Mouse (Mus musculus) left cerebral cortex, postnatal 36 days (tissue): ENCODE measurements at regions not wholly inside any gene's neighbourhood (a gene's known extent, or its start where the extent isn't known, plus 50 kb on each side); places are given as distances from the start of the nearest gene placed in this dataset.

Experiments used
- DNase-seq, 2 experiments: peaks; one replicate each; pipeline ENCODE4 v3.0.0; 2021 to 2022; ENCODE audit warnings: low spot score in 2 of 2, mixed read lengths in 1 of 2
- intact Hi-C: fragments of 180-260 bp; cut with DNase I; formaldehyde crosslinking; loops from one replicate; pipeline ENCODE4 v1.15.1; 2025

GRCm38 (mm10) chr16:69646156-69646555, 217.4 kb downstream of the Speer2 start:
- intact Hi-C loops: no loop called here
- DNase-seq: no peak

GRCm38 (mm10) chr16:69607736-69608135, 255.8 kb downstream of the Speer2 start:
- no peak for DNase-seq
- intact Hi-C loops: no loop called here

GRCm38 (mm10) chr16:69600978-69601377, 262.6 kb downstream of the Speer2 start:
- no peak for DNase-seq
- intact Hi-C loops: no loop called here

- intact Hi-C loops: no loop called here
- peak in 1 of 2 experiments; percentile 3 for DNase-seq
These were observed 286.3 kb downstream of the Speer2 start for GRCm38 (mm10) chr16:69577205-69577604.

GRCm38 (mm10) chr16:69568189-69568588, 295.4 kb downstream of the Speer2 start:
- intact Hi-C loops: no loop called here

GRCm38 (mm10) chr16:69567420-69568179, 295.9 kb downstream of the Speer2 start:
- no peak for DNase-seq
- intact Hi-C loops: no loop called here

More at GRCm38 (mm10) chr16:69568189-69568588, 295.4 kb downstream of the Speer2 start:
- no peak for DNase-seq
